Mouse (Mus musculus) adrenal gland, postnatal 10 days (tissue): ENCODE data around the gene Pcdh15. TPM values are rescaled to one million over a fixed set of nuclear protein-coding genes. Genes with fewer than 3 reads are reported as not detected.

Source experiments
- DNase-seq: peaks from one replicate; pipeline ENCODE4 v3.0.0; 2021; ENCODE audit warnings: mixed read lengths
- total RNA-seq, 2 experiments: library from RNA; stranded (reverse); gene quantifications; 2 replicates each; pipeline ENCODE4 v1.2.3; 2021

Pcdh15 gene
- total RNA-seq, 2 experiments from 2014 or later = 3.5 to 5.4 TPM

DNA sequence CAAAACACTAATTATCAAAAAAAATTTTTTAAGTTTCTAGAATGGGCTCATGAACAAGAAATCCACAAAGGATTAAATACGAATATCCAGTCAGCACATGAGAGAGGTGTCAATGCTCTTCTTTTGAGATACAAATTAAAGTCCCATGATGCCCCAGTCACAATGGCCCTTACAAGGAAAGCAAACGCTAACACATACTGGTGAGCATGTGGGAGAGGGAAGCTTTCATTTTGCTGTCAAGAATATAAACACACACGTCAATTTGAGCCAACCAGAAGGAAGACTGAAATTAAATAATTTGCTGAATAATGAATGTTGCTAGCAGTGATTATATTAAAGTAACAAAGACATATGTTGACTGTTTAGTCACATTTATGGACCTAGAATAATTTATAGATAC, 1470.5 kb downstream of the Pcdh15 start:
- DNase-seq = no peak

DNA sequence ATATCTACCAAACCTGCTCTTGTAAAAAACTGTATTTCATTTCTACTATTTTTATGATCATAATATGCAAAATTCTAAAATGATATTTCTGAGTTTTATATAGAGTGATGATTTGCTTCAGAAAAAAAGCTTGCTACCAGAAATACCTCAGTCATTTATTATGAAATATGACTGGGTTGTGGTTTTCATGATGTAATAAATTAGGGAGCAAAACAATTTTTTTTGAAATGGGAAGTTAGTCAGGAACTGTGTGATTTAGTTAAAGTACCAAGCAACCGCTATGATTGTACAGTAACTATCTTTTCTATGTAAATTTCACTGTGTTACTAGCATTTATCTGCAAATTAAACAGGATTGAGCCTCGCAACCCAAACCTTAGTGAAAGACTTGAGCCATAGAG, 1480.8 kb downstream of the Pcdh15 start:
- DNase-seq = no peak

DNA sequence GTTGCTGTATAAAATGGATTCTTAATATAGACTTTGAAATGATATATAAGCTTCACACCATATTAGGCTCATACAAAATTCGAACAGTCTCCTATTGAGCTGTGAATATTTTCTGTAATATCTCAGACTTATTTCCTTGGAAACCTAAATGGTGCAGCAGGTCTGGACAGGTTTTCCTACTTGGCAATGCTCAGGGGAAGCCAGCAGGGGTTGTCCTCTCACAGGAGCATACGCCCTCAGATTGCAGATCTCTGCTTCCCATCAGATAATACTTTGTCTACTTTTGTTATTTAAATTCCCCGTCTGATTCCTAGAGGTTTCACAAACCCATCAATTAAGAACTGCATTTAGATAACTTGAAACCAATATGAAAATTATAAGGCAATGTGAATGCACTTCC, 1492.7 kb downstream of the Pcdh15 start:
- DNase-seq = no peak

DNA sequence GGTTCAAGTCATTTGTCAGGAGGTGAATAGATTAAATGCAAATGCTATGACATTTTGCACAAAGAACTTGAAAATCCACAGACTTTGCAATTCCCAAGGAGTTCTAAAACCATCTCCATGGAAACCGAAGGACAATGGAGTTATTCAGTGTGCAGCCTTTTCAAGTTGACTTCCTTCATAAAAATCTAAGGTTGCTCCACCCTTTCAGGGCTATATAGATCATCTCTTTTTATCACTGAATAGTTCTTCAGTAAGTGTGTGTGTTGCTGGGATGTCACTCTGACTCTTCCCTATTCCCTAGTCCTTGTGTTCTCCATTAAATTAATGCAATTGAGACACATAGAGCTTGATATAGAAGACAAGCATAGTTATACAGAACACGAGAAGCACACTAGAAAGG, 1508.5 kb downstream of the Pcdh15 start:
- no peak for DNase-seq

DNA sequence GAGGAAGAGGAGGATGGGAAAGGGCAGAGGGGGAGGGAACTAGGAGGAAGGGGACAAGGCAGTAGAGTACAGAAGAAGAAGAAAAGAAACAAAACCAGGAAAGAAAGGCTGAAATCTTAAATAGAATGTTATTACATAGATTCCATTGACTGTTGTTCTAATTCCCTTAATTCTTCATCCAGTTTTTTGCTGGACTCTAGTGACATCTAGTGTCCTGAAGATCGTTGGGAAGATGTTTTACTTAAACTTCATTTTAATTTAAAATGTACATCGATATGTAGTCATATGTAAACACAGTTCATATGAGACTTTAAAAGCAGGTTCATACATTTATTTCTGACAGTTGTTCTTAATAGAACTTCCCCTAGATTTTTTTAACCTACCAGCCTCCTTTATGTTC, 1522.7 kb downstream of the Pcdh15 start:
- DNase-seq = no peak

DNA sequence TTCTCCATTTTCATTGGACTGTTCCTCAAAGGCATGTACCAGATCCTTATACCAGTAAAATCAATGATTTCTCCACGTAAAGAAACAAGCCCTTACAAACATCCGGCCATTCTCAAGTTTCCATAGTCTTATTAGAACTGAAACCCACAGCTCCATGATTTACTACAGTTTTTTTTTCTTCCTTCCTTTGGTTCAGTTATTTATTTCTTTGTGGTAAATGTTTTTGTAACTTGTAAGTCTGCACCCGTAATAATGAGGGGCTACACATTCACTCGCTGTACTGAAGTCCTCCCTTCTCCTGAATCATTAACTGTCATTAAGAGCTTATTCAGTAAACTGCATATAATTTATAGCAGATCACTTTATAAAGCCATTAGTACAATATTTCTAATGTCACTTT, 1526.6 kb downstream of the Pcdh15 start:
- no peak for DNase-seq

DNA sequence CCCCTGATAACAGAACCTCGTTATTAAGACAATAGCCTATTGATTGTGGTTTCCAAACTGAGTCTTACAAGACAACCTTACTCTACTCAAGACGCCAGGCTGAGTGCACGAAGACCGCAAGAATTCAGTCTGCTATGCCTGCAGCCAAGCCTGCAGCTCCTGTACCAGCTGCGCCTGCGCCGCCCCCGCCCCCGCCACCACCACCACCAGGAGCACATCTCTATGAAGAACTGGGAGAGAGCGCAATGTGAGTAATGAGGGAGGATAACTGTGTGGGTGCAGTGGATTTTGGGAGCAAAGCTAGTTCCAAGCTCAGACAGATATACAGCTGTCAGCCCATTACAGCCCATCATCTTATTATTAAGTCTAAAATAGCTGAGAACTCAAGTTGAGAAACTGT, 1527.5 kb downstream of the Pcdh15 start:
- DNase-seq = no peak

- DNase-seq = no peak
Measured at GRCm38 (mm10) chr10:74631314-74631713, 1532.2 kb downstream of the Pcdh15 start.

- no peak for DNase-seq
Measured at GRCm38 (mm10) chr10:74637040-74637439, 1537.9 kb downstream of the Pcdh15 start.

- peak; percentile 52 for DNase-seq
Measured at GRCm38 (mm10) chr10:74642125-74642524, 1543.0 kb downstream of the Pcdh15 start.

GRCm38 (mm10) chr10:74663171-74663570, 1564.0 kb downstream of the Pcdh15 start:
- no peak for DNase-seq

- DNase-seq = no peak
Measured at GRCm38 (mm10) chr10:74680016-74680491, 1580.9 kb downstream of the Pcdh15 start.

- DNase-seq = no peak
Measured at GRCm38 (mm10) chr10:74680559-74680958, 1581.4 kb downstream of the Pcdh15 start.
